Mouse (Mus musculus): ENCODE results near the gene Slc41a3. TPM values are rescaled to one million over a fixed set of nuclear protein-coding genes. Genes with fewer than 3 reads are reported as not detected.
"Not testable (repeated sequence)": the region's sequence is repeated elsewhere in the genome, so short reads cannot be mapped to it uniquely, and the experiment has no call there.

Gene Slc41a3
- total RNA-seq, 1 experiment from 2014 or later: 6.6 TPM

GRCm38 (mm10) chr6:90621584-90621890 lies 17.0 kb downstream of the Slc41a3 start:
- ATAC-seq (replicated peaks; ENCODE audit: low read depth, poor library complexity, severe bottlenecking): no peak

GRCm38 (mm10) chr6:90622758-90623455 lies 18.4 kb downstream of the Slc41a3 start:
- ATAC-seq (replicated peaks; ENCODE audit: low read depth, poor library complexity, severe bottlenecking): peak; percentile 50

GRCm38 (mm10) chr6:90623456-90623836 lies 18.9 kb downstream of the Slc41a3 start:
- ATAC-seq (replicated peaks; ENCODE audit: low read depth, poor library complexity, severe bottlenecking): no peak

DNA sequence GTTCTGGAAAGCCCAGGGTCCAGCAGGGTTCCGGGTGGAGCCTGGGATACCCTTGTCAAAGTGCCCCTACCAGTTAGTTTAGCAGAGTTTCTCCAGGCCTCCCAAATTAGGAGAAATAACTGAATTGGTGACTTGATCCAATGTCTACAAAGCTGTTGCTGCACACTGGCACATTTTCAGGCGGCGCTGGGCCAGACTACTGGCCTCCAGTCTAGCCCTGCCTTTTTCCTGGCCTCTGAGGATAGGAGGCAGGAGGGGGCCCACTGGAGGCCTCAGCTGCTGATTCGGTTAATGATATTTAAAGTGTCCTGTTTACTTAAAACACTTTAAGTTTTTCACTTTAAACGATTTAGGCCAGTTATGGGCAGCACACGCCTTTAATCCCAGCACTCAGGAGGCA lies 19.7 kb downstream of the Slc41a3 start:
- ATAC-seq (replicated peaks; ENCODE audit: low read depth, poor library complexity, severe bottlenecking): no peak

GRCm38 (mm10) chr6:90624733-90625132 lies 20.2 kb downstream of the Slc41a3 start:
- peak; percentile 17 for ATAC-seq (replicated peaks; ENCODE audit: low read depth, poor library complexity, severe bottlenecking)

DNA sequence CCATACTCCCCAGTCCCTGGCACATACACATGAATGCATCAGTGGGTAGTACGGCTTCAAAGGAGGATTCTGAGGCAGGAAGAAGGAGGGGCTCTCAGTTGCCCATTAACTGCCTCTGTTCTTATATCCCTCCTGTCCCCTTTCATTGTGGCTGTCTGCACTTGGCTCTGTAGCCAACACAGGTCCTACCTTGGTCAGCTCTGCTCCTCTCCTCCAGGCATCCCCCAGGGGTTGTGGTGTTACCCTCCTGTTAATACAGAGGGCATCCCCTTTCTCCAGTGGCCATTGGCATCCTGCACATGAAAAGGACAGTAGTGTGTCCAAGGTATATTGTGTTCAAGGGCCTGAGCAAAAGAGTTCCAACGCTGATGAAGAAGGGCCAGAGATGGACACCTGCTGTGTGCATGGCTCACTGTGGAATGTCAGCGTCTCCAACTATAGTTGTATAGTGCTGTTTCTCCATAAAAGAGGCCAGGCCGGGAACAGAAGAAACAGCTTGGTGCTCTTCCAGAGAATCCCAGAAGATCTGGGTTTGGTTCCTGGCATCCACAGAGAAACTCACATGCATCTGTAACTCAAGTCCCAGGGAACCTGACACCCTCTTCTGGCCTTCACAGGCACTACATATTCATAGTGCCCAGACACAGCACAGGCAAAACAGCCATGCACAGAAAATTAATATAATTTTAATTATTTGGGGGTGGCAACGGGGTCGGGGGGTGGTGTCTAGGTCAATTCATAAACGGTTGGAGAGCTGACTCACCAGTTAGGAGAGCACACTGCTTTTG lies 20.9 kb downstream of the Slc41a3 start:
- ATAC-seq (replicated peaks; ENCODE audit: low read depth, poor library complexity, severe bottlenecking): no peak

DNA sequence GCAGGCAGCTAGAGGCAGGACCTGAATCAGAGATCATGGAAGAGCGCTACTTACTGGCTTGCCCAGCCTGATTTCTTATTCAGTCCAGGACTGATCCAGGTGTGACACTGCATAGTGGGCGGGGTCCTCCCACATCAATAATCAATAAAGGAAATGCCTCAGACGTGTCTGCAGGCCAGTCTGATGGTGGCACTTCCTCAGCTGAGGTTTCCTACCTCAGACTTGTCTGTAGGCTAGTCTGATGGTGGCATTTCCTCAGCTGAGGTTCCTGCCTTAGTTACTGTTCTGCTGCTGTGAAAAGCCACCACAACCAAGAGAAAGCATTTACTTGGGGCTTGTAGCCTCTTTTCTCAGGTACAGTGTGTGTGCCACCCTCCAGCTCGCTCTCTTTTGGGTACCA lies 23.0 kb downstream of the Slc41a3 start:
- no peak for ATAC-seq (replicated peaks; ENCODE audit: low read depth, poor library complexity, severe bottlenecking)

DNA sequence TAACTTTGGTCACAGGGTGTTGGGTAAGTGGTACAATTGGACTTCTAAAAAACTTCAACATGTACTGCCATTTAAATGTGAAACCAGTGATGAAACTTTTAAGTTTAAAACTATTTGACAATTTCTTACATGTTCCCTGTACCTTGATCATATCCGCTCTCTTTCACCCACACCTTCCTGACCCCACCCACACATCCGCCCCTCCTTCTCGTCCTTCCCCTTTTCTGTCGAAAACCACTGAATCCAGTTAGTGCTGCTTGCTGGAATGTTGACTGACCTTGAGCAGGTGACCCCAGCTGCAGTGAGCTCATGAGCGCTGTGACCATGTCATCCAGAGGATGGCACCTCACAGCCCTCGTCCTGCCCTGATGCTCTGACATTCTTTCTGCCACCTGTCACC lies 25.0 kb downstream of the Slc41a3 start:
- ATAC-seq (replicated peaks; ENCODE audit: low read depth, poor library complexity, severe bottlenecking): peak; percentile 71

GRCm38 (mm10) chr6:90630427-90630826 lies 25.9 kb downstream of the Slc41a3 start:
- no peak for ATAC-seq (replicated peaks; ENCODE audit: low read depth, poor library complexity, severe bottlenecking)

DNA sequence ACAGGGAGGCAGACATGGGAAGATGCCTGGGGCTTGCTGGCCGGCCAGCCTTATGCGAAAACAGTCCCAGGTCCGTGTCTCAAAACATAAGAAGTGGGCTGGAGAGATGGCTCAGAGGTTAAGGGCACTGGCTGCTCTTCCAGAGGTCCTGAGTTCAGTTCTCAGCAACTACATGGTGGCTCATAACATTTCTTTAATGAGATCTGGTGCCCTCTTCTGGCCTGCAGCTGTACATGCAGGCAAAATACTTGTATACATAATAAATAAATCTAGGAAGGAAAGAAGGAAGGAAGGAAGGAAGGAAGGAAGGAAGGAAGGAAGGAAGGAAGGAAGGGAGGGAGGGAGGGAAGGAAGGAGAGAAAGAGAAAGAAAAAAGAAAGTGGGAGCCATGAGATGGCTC lies 28.0 kb downstream of the Slc41a3 start:
- ATAC-seq (replicated peaks; ENCODE audit: low read depth, poor library complexity, severe bottlenecking): not testable (repeated sequence)

- ATAC-seq (replicated peaks; ENCODE audit: low read depth, poor library complexity, severe bottlenecking): no peak
Observed at GRCm38 (mm10) chr6:90635081-90635480, 30.6 kb downstream of the Slc41a3 start.

DNA sequence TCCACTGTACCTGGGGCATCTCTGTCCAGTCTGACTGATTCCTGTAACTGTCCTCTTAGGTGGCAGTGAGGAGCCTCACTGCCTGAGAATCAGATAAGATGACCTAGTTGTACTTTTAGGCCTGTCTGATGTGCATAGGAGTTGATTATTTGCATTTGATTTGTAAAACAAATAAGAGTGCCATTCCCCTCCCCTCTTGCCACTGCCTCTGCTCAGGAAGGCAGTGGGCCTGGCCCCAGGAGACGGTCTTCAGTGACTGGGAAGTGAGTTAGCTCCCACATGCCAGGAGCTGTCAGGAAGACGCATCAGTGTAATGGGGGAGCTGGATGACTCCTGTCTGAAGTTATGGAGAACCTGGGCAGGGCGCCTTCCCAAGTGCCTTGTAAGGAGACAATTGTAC lies 31.1 kb downstream of the Slc41a3 start:
- no peak for ATAC-seq (replicated peaks; ENCODE audit: low read depth, poor library complexity, severe bottlenecking)

DNA sequence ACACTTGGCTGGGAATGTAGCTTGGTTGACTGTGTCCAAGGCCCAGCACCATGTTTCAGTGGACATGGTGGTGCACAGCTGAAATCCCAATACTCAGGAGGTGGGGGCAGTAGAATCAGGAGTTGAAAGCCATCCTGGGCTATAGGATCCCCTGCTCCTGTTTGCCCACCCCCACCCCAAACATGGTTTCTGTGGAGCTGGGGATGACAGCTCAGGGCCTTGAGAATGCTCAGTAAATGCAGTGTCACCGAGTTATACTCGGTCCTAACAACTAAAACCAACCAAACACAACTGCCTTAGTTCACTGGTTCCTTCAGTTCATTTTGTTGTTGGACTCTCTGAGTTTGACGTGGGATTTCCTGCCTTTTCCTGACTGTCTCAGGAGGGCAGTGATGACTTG lies 38.5 kb downstream of the Slc41a3 start:
- no peak for ATAC-seq (replicated peaks; ENCODE audit: low read depth, poor library complexity, severe bottlenecking)

DNA sequence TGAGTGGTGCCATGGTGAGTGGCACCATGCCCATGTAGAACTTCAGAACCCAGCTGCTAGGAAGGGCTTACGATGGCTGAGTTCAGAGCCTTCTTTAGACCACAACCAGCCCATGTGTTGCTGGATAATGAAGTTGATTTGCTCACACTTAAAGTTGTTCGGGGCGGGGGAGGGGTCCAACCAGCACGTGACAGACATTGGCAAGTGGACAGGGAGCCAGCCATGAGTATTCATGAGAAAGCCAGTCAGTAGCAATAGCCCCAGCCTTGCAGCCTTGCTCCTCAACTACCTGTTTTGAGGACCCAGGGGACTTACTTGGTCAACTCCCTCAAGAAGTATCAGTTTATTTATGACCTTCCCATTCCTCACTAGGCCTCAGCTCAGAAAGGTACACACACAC lies 40.4 kb downstream of the Slc41a3 start:
- no peak for ATAC-seq (replicated peaks; ENCODE audit: low read depth, poor library complexity, severe bottlenecking)

DNA sequence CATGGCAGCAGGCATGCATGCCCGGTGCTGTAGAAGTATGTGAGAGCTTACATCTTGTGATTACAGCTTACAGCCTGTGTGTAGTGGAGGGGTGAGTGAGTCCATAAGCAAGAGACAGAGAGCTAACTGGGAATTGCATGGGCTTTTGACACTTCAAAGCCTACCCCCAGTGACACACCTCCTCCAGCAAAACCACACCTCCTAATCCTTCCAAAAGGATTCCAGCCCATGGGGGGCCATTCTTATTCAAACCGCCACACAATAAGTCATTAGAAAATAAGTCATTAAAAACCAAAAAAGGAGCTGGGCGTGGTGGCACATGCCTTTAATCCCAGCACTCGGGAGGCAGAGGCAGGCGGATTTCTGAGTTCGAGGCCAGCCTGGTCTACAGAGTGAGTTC lies 43.9 kb downstream of the Slc41a3 start:
- no peak for ATAC-seq (replicated peaks; ENCODE audit: low read depth, poor library complexity, severe bottlenecking)

DNA sequence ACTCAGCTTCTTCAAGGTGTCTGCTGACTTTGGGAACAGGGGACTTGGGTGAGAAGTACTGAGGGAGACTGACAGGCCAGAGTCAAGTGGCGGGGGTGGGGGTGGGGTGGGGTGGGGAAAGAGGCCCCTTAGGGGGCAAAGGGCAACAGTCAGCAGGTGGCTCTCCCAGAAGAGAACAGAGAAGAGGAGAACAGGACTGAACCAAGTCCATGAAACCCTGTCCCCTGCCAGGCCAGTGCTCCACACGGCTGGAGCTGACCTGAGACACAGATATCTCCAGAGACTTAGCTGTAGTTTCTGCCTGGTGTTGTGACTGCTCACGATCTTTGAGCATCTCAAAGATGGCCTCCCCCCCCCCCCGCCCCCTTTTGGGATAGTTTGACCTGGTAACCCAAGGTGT lies 44.8 kb downstream of the Slc41a3 start:
- ATAC-seq (replicated peaks; ENCODE audit: low read depth, poor library complexity, severe bottlenecking): no peak

GRCm38 (mm10) chr6:90650634-90651033 lies 46.1 kb downstream of the Slc41a3 start:
- ATAC-seq (replicated peaks; ENCODE audit: low read depth, poor library complexity, severe bottlenecking): no peak

DNA sequence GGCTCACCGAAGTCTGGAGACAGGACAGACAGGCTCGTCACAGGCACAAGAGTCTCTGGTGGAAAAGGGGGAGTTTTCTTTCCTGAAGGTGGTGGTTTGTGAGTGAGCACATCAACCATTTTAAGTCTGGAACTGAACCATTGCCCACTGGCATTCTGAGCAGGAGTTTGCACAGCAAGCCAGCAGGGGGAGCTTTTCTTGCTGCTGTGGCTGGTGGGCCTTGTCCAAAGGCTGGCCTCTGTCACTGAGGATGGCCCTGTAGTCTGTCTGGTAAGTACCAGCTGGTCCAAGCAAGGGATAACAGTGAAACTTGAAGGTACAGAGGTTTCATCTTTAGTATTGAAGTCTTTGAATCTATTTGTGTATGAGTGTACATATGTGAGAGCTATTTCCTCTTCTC lies 49.2 kb downstream of the Slc41a3 start:
- ATAC-seq (replicated peaks; ENCODE audit: low read depth, poor library complexity, severe bottlenecking): peak; percentile 70; the same call in 1 of the 2 replicates

DNA sequence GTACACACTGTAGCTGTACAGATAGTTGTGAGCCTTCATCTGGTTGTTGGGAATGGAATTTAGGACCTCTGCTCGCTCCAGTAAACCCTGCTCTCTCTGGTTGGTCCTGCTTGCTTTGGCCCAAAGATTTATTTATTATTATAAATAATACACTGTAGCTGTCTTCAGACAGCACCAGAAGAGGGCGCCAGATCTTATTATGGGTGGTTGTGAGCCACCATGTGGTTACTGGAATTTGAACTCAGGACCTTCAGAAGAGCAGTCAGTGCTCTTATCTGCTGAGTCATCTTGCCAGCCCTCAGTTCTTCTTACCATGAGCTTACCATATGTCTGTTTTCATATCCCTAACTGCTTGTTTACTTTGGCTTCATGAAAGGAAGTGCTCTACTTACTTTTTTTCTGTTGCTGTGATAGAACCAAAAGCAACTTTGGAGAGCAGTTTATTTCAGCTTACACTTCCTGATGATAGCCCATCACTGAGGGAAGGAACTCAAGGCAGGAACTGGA lies 51.9 kb downstream of the Slc41a3 start:
- ATAC-seq (replicated peaks; ENCODE audit: low read depth, poor library complexity, severe bottlenecking): not testable (repeated sequence)

GRCm38 (mm10) chr6:90659913-90660312 lies 55.4 kb downstream of the Slc41a3 start:
- no peak for ATAC-seq (replicated peaks; ENCODE audit: low read depth, poor library complexity, severe bottlenecking)

GRCm38 (mm10) chr6:90660398-90661028 lies 56.0 kb downstream of the Slc41a3 start:
- no peak for ATAC-seq (replicated peaks; ENCODE audit: low read depth, poor library complexity, severe bottlenecking)
